Mouse (Mus musculus): ENCODE results near the gene Zfyve19.

The Zfyve19 gene

DNA sequence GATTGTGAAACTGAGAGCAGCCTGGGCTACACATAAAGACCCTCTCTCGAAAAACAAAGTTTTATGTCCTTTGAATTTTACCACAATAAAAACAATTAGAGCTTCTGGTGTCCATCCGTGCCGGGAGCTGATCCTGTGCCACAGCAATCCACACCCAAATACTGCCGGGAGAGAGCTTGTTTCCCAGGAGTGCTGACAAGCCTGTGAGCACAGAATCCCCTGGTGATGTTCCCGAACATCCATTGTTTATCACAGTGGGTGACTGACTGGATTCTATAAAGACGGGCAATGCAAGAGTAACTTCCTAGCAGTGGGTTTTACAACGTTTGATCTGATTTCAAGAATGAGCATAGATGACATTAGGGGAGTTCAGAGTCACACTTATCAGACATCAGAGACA lies 46.6 kb downstream of the Zfyve19 start:
- DNase-seq = no peak

DNA sequence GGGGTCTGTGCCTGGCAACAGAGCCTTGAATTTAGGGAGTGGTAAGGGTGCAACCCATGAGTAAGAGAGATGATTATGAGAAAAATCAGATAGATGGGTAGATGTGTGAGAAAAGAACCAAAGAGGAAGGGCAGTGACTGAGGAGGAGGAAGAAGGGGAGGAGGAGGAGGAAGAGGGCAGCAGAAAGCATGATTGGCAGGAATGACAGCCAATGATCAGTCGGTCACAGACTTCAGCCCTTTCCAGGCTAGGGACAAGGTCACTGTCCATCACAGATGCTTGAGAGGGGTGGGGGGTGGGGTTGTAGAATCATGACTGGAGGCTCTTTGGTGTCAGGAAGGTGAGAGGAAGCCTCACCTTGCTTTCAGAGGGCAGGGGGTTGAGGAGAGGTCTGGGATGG lies 52.1 kb downstream of the Zfyve19 start:
- no peak for DNase-seq

DNA sequence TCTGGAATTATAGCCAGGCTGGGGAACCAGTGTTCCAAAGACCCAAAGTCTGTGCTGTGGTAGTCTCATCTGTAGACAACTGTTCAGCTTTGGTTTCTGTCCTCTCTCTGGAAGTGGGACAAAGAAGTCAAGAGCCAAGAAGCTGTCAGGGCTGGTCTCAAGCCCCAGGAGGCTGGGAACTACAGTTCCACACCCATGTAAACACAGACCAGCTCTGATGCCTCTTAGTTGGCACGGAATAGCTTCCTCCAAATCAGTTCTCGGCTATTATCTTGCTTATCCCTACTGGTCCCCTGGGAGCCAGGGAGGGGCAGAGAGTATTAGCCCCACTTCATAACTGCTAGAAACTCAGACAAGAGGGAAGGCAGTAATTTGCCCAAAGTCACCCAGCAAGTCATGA lies 52.9 kb downstream of the Zfyve19 start:
- DNase-seq = peak; percentile 69

DNA sequence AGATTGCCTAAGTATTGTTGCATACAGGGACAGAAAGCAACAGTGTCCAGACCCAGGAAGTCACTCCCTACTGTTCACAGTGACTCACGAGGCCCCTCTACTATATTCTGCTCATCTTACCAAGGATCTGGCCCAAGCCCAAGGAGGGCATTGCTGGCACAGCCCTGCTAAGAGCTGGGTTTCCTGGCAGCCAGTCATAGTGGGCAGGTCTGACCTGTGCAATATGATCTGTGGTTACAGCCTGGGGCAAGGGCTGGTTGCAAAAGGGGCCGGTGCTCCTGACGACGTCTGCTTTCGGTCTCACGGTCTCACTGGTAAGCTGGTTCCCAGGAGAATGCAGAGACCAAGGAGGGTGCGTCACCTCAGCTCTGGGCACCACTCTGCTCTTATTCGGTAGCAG lies 54.6 kb downstream of the Zfyve19 start:
- DNase-seq = peak; percentile 81

DNA sequence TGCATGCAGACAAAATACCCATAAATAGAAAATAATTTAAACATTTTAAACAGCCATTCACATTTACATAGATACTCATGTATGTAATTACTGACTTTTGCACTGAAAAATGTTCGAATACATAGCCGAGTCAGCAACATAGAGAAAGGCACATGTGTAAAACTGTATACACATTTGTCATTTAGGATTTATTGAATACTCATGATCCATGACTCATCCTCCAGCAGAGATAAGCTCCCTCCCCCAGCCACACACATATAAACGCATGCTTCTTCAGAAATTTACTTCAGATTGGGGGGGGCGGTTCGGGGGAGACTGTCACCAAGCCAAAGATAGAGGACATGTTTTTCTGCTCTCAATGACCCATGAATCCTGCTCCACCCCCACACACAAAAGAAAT lies 55.4 kb downstream of the Zfyve19 start:
- no peak for DNase-seq

Measured in lung, postnatal 10 days (tissue).